Mouse (Mus musculus) cerebellum, postnatal 14 days (tissue): Measurements from ENCODE around the gene Gsg1l.

Experiments
- DNase-seq, 2 experiments: peaks; one replicate each; pipeline ENCODE4 v3.0.0; 2021; ENCODE audit warnings: mixed read lengths in 2 of 2

Gene Gsg1l

DNA sequence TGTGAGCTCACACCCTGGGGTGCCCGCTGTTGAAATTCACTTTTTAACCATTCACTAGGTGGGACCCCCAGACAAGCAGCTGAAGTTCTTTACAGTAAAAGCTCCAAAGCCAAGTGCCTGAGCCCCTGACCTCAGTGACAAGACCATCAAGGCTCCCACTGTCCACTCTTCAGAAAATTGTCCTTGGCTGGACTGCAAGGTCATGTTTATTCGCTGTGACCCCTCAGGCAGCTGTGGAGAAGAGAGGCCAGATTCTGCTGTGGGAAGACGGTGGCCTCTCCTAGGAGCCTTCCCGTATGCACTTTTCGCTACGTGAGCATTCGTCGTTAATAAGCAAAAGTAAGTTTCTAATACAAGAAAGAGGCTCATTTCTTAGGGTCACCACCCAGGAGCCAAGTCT is 102.6 kb downstream of the Gsg1l start:
- no peak for DNase-seq

DNA sequence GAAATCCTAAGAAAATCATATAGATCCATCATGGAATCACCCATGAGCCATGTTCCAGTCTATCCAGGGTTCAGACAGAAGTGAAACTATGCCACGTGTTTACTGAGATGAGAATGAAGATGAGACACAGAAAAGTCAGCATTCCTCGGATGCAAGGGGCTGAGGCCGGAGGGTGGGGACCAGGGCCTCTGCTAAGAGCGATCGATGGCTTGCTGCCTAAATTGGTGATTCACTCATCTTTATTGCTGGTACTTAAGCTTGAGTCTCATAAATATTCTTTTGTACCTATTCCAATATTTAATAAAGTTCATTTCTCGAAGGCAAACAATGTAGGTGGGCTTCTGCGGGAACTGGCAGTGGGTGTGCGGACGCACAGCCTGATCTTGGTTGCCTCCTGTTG is 105.5 kb downstream of the Gsg1l start:
- no peak for DNase-seq

DNA sequence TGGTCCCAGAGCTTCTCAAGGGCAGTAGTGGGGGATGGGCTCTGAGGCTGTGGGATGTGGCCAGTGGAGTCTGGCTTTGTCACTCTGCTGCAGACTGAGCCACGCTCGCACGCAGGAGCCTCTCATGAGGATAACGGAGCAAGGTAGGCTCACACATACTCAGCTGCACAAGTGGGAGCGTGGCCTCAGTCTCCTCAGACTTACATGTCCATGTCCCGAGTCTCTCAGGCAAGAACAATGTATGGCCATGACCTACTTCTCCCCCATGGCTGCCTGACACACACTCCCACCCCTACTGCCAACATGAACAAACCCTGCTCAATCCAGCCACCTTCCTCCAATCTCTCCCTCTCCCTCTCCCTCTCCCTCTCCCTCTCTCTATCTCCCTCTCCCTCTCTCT is 106.8 kb downstream of the Gsg1l start:
- no peak for DNase-seq

DNA sequence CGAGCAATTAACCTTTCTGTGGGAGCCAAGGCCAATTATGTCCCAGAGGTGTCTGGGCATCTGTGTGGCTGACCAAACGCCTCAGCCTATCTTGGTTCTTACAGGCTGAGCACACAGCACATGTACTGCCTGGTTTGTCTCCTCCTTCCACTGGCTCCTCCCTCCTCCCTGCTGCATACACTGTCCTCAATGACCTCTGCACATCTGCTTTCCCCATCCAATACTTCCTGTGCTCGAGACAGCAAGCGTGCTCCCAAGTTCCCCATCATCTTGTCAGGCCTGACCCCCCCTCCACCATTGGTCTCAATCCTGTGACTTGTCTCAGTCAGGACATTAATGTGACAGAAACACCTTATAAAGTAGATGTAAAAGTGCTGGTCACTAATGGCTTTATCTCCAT is 108.3 kb downstream of the Gsg1l start:
- DNase-seq = no peak

DNA sequence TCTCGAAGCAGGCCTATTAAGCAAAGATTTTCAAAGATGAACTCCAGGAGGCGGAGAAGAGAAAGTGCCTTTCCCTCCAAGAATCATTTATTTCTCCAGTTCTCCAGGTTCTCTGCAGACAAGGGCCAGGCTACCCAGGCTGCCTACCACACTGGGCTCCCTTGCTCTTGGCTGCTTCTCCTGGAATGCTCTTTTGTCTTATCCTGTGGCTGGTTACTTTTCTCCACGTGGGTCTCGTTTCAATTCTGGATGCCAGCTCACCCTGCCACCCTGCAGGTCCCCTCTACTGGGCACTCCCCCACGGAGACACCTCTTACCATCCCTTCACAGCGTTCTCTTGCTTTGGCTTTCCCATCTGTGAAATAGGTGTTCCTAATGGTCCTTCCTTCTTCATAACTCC is 109.4 kb downstream of the Gsg1l start:
- no peak for DNase-seq

DNA sequence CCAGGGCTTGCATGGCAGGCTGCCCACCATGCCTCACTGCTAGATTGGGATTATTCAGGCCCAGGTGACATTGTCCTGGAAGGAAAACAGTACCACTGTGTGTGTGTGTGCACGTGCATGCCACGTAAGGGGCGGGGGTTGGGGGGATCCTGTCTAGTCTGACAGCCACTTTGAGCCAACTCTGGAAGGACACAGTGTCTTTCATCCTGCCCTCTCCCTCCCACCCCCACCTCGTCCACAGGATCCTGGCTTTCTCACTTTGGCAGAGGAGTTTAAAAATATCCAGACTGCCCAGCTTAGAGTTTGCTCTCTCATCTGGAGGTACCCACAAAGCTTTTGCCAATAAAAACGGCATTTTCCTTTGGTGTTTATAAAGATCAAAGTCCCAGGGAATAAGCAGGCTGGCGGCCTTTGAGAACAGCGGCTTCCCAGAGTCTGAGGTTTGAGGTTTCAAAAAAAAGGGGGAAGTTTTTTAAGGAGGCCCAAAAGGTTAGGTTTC is 110.0 kb downstream of the Gsg1l start:
- DNase-seq = no peak

DNA sequence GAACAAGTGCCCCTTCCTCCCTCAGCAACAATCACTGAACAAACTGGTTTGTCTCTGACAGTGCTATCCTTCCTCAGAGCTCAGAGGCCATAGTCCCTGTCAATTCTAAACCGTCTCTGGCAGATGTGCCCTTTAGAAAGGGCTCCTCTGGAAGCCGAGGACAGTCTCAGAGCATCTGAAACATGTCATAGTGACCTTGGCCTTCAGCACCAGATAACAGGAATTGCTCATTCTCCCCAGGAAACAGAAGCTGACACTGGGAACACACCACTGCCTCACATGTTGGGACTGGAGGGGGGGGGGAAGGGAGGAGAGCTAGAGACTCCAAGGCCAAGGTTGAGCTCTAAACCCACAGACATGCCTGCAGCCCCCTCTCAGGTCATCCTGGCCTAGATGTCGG is 113.1 kb downstream of the Gsg1l start:
- DNase-seq = no peak

DNA sequence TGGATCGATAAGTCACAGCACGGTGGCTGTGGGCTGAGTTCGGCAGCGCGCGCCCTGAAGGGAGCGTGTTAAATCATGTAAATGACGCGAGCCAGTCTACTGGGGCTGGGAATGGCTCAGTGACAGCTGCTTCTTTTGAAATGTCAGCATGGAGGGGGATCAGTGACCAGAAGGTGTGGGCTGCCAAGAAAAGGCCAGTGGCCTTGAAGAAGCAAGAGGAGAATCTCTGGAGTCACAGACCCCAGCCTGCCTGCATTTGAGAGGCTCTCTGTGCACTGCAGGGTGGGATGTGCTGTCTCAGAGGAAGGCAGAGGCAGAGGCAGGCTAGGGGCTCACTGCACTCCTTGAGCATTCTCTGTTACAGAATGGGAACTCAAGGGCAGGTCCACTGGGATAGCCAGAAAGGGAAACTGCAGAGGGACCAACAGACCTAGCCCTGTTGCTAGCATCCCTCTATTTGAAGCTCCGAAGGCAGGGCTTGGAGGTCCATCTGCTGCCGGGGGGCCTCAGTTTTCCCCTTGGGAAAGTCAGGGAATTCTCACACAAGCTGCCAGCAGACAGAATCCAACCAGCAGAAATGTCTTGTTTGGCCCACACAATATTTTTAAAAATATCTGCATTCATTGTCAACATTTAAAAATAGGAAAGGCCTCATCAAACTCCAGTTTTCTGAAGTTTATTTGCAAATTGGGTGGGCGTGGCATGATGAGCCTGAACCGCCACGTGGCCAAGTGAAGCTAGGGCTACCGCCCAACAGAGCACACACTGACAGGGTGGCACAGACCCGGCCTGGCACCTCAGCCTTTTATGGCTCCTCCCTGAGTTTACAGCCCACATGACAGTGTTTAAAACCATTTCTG is 115.6 kb downstream of the Gsg1l start:
- peak; percentile 43 to 48 for DNase-seq

DNA sequence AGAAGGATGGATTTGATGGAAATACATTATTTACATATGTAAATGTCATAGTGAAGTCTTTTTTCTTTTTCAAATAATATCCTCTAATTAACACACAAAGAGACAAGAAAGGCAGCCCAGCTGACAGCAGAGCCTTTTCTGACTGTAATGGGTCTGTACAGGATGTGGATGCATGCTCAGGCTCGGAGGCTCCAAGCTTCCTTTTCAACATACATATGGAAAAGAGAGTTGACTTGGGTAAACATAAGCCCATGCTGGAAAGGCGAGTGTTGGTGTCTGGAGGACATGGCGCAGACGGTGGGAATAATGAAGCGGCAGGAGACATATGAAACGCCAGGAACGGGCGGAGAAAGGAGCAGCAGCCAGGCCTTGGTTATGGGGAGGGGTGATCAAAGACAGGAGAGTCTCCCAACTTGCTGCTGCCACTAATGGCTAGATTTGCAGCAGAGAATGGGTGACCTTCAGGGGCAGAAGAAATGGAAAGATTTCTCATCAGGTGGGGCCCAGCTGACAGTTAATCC is 118.1 kb downstream of the Gsg1l start:
- DNase-seq = no peak

DNA sequence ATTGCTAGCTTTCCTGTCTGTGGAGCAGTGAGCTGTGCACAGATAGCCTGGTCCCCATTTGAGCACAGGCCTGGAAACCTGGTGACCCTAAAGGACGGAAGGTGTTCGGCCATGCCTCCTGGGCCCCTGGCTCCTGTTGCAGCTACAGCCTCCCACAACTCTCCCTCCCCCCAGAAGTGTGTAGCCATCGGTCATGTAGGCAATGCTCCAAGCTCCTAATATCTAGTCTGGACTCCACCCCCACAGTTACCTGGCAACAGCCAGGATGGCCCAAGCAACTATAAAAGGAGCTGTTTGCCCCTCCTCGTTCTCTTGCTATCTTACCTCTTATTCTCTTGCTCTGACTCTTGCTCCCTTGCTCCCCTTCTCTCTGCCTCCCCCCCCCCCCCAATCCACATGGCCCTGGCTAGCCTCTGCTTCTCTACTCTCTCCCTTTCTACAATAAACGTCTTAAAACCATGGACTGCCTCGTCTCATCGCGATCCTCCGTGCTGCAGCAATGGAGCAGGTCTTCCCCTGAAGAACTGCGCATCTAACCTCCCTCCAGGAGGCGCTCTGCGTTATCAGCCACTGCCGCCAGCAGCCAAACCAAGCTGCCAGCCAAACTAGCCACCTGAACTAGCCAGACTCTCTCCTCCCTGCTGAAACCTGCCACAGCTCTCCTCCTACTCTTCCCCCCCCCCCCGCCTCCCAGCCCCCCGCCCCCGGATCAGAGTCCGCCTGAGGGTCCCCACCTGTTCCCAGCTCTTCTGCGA is 122.7 kb downstream of the Gsg1l start:
- DNase-seq = peak in 1 of 2 experiments; percentile 48

DNA sequence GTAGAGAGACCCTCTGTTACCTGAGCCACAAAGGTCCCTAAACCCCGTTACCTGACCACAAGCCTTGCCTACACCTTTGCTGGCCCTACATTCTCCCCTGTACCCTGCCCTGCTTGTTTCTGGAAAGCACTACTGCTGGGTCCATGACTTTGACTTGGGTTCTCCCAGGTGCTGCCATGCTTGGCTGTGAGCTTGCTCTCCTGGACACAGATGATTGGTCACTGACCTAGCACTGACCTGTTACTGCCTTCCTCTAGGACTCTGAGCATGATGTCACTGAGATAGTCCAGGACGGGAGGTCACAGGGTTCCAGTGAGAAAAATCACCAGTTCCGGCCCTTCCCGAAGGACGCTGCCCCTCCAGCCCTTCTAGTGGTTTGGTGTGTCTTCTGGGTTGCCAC is 123.4 kb downstream of the Gsg1l start:
- no peak for DNase-seq

DNA sequence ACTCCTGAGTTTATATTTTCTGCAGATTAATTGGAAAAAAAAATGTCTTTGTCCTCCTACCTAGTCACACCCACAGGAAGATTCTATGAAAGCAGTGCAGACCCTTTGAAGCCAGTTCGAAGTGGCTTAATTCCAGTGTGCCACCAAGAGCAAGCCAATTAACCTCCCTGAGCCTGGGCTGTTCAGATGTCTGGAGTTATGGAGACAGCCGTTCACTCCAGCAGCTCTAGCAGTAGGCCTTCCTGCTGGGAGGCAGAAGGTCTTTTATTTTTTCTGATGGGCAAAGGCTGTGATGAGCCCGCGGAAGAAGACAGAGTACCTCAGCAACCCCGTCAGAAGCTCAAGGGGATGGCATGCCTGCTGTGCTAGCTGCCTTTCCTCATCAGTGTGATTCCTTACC is 127.2 kb downstream of the Gsg1l start:
- DNase-seq = no peak

DNA sequence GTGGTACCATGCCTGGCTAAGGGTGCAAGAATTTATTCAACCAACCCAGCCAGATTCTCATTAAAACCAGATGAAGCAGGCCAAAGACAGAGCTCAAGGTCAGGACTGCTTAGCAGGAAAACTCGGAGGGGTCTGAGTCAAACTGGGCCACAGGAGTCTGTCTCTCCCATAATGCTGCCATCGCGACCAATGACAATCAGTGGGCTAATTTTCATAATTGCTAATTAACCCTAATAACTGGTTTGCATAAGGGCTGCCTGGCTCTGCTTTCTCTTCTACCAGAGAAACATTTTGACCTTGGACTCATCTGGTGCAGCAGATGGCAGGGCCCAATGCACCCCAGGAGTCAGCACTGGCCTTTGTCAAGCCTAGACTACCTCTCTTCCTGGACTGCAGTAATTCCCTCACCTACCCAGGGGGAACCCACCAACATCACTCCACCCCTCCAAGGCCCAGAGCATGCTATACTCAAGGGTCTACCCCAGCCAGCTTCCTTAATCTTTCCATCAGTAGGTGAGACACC is 127.8 kb downstream of the Gsg1l start:
- peak in 1 of 2 experiments; percentile 40 for DNase-seq

DNA sequence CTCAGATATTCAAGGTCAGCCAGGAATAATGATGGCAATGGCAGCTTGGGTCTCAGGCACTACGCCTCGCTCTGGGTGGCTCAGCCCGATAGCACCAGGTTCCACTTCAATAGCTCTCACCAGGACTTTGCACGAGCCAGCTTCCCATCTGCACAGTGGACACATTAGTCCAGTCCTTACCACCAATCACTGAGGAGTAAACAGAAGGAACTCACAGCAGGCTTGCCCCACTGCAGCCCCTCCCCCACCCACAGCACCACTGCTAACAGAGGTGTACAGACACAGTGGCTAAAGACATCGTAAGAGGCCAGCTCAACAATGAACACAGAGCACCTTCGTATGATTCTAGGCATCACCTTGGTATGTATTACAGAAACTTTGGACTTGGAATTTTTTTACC is 128.4 kb downstream of the Gsg1l start:
- DNase-seq = no peak

DNA sequence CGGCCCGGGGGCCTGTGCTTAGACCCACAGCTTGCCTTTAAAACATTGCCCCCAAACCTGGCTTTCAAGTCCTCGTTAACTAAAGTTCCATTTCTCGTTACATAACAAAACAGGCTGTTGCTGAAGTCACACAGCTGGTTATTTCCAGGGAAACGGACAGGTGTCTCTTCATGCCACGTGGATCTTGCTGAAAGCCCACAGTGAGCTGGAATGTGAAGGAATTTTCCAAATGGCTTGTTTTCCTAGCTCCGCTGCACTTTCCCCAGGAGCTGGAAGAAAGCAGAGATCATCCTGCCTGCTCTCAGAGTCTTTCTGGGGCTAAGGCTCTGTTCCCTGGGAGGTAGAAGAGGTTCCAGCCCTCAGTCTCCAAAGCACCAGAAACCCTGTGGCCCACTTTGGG is 130.3 kb downstream of the Gsg1l start:
- no peak for DNase-seq

DNA sequence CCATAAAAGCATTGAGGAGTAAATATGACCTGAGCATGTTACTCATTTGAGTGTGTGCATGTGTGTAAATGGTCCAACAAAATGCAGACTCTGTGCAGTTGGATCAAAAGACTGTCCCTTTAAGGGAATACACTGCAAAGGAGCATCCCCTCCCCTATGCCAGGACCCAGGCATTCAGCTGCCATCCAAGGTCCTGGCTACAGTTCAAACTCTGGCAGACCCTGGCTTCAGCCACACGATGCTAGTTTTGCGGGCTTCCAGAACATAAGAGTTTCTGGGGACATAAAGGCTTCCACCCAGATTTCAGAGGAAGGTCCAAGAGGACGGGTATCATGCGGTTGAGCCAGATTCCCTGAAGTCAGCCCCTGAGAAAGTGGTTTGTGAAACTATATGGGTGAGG is 133.2 kb downstream of the Gsg1l start:
- DNase-seq = peak; percentile 58 to 67

DNA sequence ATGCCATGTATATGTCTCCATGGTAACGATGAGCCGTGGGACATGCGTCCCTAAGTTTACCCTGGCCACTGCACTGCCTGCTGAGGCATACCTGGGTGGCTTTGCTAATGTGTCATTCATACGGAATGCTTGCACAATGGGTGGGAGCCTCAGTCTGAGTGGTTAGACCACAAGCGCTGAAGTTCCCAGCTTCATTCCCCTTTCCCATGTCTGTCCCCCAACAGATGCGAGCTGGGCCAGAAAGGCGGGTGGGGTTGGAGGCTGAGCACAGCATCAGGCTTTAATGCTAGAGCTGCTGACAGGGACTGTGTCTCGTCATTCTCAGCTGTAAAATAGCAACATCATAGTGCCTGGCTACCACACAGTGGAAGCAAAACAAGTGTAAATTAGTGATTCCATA is 136.3 kb downstream of the Gsg1l start:
- DNase-seq = no peak

DNA sequence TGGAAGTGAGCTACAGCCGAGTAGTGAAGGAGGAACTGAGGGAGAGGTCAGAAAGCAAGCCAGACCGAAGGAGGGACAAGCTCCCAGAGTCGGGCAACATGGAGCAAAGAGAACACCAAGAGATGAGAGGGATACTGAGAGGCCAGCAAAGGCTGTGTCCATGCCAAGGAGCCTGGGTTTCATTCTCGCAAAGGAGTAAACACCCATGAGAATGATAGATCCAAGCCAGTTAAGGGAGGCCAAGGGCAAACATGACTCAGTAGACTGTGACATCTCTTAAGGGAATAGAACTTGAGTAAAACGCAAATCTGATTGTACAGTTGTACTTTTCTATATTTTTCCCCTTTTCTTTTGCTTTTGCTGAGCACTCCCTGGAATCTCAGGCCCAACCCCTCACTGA is 137.6 kb downstream of the Gsg1l start:
- no peak for DNase-seq

DNA sequence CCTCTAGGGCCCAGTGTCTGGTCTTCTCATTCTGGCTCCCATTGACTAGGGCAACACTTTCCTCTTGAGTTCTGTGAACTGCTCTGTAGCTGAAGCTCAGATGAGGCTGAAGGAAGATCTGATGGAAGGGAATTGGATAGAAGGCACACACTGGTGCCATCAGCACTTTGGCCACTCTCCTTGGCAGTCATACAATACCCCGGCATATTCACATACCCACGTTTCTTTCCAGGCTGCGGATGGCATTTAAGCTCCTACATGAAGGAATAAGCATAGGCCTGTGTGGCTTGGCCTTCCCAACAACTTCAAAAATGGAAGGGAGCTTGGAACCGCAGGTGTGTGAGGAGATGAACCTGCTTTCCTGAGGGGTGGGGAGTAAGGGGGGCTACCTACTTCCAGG is 138.7 kb downstream of the Gsg1l start:
- peak; percentile 28 to 45 for DNase-seq

DNA sequence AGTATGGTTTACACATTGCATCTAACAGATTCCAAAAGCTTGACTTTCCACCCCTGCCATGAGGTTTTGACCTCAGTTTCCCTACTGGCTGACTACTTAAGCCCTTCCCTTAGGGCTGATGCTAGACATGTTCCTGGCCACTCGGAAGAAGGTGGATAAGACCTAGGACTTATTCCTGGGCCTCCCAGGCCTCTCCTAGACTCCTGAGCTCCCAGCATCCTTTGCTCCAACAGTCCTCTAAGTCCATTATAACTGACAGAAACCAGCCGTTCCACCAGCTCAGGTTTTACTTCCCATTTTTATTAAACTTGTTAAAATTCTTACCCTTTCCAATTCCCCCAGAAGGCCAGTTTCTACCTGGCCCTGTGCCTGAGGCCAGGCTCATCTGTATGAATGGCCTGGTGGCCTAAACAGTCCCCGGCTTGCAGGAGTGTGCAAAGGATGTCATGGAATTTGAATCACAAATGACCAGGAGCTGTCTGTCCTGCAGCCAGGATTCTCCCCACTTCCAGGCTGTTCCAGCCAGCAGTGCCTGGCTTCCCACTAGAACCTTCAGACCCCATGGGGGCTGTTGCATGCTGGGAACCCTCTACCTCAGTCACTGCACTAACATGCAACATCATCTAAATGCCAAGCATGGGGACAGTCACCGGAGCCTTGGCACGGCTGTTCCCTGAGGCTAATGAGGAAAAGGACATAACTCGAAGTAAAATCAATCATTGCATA is 139.7 kb downstream of the Gsg1l start:
- peak in 1 of 2 experiments; percentile 27 for DNase-seq

DNA sequence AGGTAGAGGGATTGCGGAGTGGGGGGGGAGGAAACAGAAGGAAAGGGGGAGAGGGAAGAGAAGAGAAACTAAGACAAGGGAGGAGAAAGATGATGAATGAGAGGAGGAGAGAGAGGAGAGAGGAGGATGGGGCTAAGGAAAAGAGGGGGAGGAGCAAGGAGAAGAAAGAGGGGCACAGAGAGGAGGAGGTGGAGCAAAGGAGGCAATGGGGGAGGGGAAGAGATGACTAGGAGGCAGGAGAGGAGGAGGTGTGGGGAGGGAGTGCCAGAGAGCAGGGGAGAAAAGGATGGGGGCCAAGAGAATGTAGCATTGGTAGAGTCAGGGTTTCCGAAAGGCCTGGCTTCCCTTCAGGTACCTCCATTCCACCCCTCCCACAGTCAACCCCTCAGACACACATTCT is 147.9 kb downstream of the Gsg1l start:
- no peak for DNase-seq

DNA sequence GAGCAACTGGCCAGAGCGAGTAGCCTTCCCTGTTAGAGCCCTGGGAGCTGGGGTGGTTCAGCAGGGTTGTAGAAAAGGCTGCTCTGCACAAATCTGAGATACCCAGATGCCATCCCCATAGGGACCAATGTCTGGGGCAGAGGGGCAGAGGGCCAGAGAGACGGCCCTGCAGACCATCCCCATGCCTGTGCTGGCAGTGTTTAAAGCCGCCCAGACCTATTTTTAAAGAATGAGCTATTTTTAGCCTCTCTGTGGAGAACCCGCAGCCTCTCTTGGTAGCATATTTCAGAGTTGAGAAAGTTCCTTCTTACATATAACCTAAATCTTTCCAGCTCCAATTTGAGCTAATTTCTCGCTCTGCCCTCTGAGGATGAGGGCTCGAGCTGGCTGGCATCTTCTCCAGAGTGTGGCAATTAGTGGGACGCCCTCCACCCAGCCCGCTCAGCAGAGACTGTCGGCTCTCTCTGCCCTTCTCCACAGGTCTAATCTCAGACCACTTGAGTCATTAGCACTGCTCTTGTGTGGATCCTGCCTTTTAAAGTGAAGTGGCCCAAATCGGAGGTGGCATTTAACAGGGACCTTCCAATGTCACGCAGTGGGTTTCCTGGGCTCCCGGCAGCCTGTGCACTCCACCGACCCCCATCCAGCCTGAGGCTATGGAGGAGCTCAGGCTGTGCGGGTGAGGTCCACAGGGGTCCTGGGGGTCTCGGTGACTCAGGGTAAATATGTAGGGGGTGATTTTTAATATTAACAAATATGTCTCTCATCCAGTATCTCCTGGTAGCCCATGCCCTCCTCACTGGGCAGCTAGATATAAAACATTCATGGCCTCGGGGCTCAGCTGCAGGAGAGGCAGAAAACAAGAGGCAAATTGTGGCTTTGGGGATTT is 148.6 kb downstream of the Gsg1l start:
- DNase-seq = no peak
